Mouse (Mus musculus): Measurements from ENCODE around the gene Ldhb.

- TF ChIP-seq CTCF (IDR thresholded peaks at IDR 0.05) (no peak), EP300 (IDR thresholded peaks at IDR 0.05; ENCODE audit: insufficient read depth, low read depth, low read length) (no peak)
Measured at GRCm38 (mm10) chr6:142542800-142543175, 35.0 kb upstream of the Ldhb start.

Measured in heart, adult 2 months (tissue).